Mouse (Mus musculus) thymus, postnatal 4 days (tissue): ENCODE measurements around the gene Mxd4.

Experiments
- DNase-seq: peaks from one replicate; pipeline ENCODE4 v3.0.0; 2021

Mxd4 gene

DNA sequence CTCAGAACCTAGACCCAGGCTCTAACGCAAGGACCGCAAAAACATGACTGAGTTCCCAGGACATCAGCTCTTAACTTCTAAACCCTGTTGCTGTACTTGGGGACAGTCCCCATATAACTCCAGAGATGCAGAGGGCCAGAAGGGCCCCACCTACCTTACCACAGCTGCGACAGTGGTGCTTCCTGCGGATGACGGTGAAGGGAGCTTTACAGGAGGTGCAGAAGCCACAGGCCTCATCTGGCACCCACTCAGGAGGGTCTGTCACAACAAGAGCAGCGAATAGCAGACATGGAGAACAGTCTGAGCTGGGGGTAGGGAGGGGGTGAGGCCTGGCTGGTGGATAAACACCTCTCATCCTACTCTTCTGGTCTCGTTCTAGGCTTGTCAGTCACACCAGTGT, 8.9 kb upstream of the Mxd4 start:
- peak; percentile 83 for DNase-seq

DNA sequence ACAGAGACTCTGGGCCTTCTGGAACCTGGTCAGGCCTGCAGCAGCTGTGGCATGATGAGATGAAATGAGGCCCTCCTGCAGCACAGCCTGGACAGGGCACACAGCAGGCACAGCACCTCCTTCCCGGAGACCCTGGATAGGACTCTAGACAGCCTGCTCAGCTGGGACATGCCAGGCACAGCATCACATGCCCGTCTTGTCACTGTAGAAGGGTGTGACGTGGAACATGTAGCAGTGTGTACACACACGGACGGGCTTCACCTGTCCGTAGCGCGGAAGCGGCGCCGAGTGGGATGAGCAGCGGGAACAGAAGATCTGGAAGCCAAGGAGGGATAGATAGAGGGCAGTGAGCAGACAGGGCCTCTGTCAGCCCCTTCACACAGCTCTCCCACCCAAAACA, 8.3 kb upstream of the Mxd4 start:
- DNase-seq = peak; percentile 55

DNA sequence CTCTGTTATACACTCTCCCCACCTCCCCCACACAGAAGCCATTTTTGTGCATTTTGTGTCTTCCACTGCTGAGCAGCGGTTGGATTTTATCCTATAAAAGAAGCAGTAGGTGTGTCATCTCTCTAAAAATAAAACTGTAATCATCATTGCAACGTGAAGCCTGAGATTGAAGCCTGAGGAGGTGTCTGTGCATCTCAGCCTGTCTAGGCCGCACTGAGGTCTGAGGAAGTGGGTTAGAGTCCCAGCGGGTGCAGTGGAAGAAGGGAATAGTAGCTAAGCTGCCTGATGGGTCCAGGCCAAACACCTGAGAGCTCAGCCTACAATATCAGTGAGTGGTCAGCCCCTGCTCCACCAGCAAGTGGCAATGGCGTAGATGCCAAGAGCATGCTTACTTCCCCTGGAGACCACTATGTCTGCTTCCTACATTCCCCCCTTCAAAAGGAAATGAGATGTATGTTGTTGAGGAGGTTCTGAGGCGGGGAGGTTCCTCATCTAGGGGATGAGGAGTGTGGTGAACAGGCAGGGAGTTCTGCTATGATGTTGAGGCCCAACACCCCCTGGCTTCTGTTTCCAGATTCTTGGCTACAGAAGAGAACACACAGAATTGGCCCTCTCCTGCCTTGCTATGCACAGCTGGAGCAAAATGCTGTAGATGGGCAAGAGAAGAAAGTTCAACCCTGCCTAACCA, 7.6 kb upstream of the Mxd4 start:
- DNase-seq = no peak

DNA sequence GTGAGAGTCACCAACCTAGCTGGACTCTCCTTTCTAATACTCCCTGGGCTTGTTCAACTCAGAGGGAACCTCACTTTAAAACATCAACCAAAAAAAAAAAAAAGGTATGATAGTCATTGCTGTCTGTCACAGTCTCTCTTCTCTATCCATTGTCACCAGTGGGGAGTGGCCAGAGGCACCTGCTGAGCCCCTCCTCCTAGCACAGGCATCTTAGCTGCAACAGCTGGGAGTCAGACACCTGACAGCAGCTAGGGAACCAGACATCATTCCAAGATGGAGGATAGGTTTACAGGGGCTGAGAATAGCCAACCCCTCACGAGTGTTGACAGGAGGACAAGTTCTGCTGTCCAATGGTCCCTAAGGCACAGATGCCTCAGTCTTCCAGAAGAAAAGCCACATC, 6.9 kb upstream of the Mxd4 start:
- DNase-seq = peak; percentile 57

DNA sequence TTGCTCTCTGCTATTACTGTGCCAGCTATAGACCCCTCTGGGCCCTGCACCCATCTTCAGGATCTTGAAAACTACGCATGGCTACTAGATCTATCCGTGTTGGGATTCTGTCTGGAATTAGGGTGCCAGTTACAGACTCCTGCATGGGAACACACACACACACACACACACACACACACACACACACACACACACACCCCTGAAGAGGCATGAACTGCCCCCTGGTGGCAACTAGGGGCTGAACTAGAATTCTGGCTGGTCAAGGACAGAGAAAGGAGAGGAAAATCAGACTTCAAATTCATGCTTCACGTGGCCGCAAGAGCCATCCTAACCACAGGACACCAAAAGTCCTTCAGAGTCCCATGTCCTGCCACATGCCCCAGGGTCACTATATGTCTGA, 4.3 kb upstream of the Mxd4 start:
- peak; percentile 61 for DNase-seq

DNA sequence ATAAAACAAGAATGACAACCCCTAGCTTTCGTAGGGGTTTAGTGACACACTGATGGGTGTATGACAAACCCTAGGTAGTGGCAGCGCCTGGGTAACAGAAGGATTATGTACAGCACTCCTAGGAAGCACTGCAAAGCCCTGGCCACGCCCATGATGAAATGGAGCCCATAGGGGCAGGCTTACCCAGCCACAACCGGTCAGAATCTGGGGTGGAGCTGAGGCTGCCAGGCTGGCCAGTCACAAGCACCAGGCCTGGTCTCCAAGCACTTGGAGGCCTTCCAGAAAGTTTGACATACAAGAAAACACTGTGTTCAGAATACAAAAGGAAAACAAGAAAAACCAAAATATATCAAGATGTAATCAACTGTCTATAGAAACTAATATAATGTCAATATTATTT, 3.5 kb upstream of the Mxd4 start:
- DNase-seq = no peak

DNA sequence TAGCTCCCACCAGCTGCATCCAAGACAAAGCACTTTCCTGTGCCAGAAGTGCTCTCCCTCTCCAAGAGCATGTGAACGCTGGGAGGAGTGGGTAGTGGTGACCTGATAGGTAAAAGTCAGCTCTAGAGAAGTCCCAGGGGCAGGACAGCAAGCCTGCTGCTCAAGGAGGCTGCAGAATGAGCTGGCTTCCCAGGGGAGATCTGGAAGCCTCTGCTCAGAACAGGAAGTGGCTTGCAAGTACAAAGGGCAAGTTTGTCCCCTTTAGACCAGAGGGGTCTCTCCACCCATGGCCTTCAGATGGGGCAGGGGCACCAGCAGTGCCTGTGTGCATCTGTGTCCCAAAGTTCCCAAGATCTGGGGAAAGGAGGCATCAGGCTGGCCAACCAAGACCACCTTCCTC, 2.0 kb upstream of the Mxd4 start:
- no peak for DNase-seq

DNA sequence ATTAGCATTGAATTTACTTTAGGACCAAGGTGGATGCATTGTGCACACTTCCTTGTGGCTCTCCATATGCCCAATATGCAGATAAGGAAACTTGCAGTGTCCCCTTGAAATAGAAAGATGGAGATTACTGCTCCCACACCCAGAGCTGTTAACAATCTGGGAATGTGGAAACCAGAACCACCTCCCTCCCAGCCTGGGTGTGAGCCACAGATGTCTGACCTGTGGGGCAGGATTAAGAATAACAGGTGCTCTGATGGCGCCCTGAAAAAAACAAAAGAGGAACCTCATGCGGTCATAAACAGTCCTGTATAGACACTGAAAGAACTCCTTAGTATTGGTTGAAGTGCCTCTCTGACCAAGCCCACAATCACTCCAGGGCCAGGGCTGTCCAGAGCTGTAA, 1.3 kb upstream of the Mxd4 start:
- DNase-seq = no peak

DNA sequence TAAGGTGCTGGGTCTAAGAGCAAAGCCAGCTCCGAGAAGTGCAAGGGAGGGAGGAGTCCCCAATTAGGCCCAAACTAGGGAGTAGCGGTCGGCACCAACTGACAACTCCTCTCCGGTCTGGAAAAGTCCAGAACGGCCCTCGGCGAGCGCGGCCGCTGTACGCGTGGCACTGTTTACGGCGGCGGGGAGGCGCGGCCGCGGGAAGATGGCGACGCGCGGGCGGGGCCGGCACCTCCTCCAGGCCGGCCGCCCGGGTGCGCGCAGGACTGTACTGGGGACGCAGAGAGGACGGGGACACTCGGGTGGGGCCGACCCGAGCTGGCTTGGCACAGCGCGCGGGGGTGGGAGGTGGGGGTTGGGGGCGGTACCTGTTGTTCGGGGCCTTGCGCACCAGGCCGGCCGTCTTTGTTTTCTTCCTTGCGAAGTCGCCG, 544 bp downstream of the Mxd4 start:
- peak; percentile 74 for DNase-seq

DNA sequence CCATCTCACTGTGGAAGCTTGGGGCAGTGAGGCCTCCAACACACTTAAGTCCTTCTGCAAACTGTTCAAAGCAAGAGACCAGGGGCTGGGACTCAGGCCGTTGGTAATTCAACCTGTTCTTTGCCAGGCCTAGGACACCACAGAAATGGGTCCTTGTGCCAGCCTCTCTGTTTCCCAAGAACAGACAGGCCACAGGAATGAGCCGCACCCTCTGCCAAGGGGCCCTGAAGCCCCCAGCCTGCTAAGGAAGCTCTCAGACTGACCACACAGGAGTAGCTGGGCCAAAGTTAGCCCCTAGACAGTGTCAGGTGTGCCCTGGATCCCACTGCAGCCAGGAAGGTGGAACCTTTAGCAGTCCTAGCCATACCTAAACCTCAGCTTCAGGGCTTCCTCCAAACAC, 1.1 kb downstream of the Mxd4 start:
- DNase-seq = no peak

DNA sequence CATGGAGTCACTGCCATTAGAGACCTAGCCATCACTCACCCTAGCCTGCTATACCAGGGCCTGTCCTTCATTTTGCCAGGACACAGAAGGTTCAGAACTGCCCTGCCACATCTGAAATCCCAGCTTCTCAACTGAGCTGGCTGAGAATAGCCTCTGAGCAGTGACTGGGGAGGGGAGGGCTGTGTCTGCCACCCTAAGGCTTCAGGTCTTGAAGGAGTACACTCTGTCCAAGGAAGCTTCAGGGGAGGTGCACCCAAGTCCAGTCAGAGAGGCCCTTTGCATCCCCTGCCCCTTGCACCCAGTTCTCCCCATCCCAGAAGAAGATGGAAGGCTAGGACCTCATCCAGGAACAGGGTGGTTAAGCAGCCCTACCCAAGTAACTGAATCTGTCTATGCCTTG, 1.7 kb downstream of the Mxd4 start:
- peak; percentile 8 for DNase-seq

DNA sequence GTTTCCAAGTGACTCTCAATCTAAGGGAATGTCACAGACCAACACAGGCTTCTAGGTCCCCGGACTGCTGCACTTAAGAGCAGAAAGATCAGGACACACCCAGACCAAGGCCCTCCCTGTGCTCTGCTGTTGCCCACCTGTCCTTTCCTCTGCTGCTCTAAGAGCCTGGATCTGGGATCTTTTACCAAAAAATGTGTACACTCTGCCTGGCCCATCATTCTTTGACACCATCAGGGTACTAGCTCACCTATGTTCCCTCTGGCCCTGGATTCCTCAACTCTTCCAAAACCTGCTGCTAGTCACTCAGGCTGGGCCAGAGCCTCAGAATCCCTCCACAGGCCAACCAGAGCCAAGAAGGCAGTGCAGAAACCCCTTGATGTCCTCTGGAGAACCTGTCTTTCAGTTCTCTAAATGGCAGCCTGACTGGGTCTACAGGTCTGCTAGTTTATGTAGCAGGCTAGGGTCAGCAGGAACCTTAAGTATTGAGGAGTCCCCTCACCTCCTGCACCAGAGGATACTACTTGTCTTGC, 2.4 kb downstream of the Mxd4 start:
- DNase-seq = peak; percentile 8

DNA sequence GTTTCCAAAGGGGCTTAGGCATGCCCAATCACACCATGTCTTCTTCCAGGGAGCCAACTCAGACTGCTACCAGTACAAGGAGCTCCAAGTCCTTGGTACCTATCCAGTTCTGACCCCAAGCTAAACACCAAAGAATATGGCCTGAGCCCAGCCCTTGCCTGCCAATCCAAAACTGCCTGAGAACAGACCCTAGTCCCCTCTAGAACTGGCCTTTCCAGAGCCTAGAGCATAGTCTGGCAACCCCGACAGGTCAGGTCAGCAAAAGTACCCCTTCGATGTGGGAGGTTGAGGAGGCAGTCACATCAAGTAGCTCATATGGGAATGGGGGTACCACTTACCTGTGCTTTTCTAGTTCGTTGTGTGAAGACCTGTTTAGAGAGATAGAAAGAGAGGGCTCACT, 3.5 kb downstream of the Mxd4 start:
- DNase-seq = peak; percentile 6

DNA sequence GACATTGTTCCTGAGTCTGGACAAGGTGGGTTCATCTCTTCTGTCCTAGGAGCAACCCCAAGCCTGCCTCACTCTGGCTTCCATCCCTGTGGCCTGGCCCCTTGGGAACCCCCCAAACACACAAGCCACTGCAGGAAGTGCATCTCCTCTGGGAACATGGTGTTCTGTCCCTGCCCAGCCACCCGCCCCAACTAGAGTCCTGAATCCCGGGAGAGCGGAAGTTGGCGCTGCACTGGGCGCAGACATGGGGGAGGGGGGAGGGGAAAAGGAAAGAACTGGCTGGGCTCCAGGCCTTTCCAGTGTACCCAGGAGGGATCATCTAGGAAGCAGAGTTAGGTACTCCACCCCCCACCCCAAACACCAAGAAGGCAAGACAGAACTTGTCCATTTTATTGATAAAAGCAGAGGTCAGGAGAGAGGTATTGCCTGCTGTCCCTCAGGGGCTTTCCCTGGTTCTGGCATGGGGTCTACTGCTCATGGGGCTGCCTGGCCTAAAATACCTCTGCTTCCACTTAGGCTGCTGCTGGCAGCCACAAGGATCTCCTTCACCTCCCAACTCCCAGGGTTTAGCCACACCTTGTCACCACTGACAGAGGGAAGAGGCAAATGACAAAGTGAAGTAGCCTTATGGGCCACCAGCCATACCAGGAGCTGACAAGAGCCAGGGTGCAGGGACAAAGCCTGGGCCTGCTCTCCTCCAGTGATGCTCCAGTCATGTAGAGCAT, 4.2 kb downstream of the Mxd4 start:
- peak; percentile 11 for DNase-seq

DNA sequence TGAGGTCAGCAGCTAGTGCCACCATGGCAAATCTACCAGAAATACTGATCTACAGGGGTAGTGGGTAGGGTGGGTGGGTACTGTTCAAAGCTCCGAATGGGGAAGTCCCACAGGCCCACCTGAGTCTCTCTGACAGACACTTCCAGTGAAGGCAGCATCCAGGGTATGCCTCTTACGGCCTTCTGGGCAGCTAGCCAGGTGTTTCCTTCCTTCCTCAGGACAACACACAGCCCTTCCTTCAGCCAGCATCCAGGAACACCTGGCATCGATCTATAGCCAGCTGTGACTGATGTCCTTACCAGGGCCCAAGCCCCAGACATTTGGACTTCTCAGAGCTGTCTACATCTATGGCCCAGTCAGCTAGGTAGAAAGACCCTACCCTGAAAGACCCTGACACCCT, 5.0 kb downstream of the Mxd4 start:
- DNase-seq = peak; percentile 8

DNA sequence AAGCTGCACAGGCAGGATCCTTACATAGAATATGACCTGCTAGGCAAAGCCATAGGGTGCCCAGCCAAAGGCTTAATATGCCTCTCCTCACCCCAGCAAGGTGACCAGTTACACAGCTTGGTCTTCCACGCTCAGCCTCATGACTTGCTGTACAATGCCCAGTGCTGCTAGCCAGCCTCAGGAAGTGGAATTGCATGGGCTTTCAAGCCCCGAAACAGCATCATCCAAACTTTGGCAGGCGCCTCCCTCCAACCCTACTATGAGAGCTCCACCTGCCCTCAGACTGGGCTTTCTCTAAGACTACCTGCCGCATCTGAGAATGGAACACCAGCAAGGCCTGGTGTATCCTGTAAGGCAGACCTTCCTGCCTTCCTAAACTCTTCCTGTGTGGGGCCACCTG, 9.7 kb downstream of the Mxd4 start:
- no peak for DNase-seq

DNA sequence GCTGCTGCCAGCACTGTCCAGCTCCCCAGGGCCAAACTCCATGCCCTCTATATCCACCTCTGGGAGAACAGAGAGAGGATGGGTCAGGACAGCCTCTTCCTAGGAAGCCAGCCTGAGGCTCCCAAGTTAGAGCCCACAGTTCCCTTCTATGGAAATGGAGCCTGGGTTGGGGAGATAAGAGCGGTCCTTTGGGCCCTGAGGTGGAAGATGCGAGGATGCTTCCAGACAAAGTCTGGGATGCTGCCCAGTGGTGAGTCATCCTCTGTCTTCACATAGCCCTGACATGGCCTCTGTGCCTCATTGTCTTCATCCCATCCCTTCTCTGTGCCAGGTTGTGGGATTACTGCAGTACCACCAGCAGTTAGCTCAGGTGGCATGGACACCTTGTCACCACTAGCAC, 10.4 kb downstream of the Mxd4 start:
- no peak for DNase-seq

DNA sequence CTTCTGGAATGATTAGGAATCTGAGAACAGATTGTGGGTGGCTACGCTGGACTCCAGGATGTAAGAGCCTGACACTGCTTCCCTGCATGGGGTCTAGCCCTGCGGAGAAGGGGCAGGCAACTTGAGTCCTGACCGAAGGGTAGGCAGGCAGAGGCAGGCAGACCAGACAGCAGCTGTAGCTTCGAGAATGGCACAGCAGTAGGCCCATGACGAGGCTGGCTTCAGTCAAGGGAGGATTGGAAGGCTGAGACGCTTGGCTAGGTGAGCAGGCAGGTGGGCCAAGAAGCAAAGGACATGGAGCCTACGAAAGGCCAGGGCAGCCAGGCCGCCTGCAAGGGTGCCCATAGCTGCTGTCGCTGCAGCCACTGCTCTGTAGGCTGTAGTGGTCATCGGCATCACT, 10.8 kb downstream of the Mxd4 start:
- DNase-seq = no peak

DNA sequence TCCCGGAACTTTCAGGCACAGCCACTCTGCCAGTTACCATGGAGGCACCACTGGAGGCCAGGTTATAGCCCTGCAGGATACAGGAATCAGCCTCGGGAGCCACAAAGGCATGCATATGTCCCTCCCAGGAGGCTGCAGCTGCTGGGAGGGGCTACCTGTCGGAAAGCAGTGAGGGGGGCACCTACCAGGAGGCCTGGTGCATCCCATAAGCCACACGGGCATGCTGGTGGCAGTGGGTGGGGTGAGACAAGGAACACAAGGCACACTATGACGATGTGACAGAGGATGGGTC, 12.2 kb downstream of the Mxd4 start:
- no peak for DNase-seq

DNA sequence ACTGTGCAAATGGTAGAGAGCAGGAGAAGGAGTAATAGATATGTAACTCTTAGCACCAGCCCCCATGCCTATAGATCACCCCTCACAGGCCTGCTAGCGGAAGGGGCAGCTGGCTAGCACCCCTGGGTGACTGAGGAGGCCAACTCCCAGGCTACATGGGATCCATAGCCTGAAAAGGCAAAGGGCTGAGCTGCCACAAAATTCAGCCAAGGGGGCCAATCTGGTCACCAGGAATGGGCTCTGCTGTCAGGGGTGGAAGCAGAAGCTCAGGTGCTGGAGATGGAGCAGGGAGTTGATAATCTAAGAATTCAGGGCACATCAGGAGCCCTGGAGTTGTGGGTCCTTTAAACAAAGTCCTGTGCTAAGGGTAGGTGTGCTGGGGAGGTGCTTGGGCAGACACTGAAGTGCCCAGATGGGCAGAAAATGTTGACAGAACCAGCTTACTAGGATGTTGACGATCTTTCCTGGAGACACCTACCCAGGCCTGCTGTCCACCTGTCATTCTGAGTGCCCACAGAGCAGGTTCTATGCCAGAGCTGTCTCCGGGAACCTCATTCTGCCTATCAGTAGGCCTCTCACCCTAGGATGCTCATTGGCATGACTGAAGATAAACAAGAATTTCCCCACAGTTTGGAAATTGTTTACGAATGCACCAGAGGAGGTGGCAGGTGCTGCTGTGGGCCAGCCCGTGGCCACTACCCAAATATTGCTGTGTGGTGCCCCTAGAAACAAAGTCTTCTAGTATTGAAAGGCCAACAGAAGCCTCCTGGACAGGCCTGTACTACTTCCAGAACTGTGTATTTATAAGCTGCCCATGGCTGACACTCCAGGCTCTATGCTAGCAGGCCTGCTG, 12.7 kb downstream of the Mxd4 start:
- DNase-seq = no peak

DNA sequence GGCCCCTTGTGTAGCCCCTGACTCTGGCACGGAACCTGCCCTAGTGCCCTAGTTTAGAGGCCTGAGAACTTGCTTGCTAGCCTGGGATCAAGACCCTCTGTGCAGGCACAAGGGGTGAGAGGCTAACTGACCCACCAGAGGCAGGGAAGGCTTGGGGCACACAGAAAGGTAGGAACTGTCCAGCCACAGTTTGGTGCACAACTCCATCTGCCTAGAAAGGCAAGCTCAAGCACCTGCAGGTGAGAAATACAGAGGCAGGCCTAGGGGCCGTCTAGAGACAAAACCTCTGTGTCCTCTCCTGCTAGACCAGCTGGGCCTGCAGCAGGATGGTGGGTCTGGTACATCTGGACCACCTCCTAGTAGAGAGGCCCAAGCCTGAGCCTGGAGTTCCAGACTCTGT, 13.5 kb downstream of the Mxd4 start:
- DNase-seq = no peak

DNA sequence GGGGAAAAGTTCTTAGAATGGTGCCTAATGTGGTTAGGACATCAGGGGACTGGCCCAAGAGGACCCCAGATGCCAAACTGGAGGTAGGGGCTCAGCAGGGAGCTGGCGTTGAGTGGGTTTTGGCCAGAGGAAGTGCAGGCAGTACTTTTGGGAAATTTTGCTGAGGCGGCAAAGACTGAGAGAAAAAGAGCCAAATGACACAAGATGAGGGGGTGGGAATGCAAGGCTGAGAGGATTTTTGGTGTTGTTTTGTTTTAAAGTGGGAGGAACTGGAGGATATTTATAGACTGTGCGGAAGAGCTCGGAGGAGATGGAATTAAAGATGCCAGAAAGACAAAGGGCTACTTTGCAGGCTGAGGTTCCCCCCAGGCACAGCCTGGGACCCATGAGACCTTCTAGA, 16.8 kb downstream of the Mxd4 start:
- no peak for DNase-seq

DNA sequence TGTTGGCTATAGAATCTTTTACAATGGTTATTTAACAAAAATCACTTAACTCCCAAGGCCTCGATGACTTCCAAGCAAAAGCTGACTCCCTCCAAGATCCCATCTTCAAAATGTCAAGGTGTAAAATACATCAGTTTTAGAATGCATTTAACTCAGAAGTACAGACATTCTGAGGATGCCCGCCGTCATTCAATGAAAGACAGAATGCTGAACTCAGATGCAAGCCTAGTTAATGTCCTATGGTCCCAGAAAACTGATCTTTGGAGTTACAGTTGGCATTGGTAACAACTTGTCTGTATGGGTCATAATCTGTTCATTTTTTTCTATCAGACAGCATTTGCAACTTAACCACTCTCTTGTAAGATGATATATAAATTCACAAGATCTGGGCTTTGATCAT, 17.6 kb downstream of the Mxd4 start:
- no peak for DNase-seq
